Mouse (Mus musculus) right cerebral cortex, postnatal 25 days (tissue): Measurements from ENCODE around the gene Alg5.
"Not testable (repeated sequence)": the region's sequence is repeated elsewhere in the genome, so short reads cannot be mapped to it uniquely, and the experiment has no call there.

Experiments
- DNase-seq: peaks from one replicate; pipeline ENCODE4 v3.0.0; 2022

Gene Alg5

DNA sequence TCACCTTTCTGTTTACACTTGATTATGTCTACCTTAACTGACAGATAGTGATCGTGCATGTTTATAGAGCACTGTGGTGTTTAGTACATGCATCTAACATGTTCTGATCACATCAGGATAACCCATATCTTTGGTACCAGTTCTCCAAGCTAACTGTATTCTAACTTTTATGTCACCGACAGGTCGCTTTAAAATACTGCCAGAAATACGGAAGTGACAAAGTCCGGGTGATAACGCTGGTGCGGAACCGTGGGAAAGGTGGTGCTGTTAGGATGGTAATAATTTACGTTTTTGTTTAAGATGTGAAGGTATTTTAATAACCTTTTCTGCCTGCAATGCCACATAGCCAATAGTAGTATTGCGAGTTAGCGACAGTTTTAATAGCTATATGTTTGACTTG, 6.6 kb downstream of the Alg5 start:
- DNase-seq: no peak

DNA sequence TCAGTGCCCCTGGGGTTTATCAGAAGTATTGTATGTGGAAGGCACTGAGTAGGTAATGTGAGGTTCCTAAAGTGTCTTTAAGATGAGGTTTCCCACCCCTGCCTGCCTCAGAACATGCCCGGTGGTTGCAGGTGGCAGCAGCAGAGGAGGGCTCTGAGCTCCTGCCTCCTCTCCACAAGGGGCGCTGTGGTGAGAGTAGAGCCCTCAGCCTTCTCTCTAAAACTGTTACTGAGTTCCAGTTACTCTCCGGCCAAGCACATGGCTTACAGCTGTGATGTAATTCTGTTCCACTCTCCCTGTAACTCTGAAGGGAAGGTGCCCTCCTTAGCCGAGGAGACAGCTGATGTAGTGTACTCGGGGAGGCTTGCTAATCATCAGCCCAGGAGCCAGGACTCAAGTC, 10.5 kb downstream of the Alg5 start:
- no peak for DNase-seq

DNA sequence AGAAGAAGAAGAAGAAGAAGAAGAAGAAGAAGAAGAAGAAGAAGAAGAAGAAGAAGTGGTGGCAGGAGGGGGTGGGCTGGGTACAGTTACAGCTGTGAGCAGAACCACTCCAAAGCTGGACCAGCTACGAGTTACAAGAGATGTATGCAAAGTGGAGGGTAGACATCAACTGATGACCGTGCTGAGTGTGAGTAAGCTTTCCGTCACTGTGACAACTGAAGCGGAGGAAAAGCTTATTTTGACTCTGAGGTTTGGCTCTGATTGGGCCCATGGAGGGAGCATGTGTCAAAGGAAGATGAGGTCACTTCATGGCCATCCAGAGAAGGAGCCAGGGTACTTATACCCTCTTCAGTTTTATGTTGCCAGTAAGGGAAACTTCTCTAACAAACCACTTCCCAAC, 18.1 kb downstream of the Alg5 start:
- no peak for DNase-seq

DNA sequence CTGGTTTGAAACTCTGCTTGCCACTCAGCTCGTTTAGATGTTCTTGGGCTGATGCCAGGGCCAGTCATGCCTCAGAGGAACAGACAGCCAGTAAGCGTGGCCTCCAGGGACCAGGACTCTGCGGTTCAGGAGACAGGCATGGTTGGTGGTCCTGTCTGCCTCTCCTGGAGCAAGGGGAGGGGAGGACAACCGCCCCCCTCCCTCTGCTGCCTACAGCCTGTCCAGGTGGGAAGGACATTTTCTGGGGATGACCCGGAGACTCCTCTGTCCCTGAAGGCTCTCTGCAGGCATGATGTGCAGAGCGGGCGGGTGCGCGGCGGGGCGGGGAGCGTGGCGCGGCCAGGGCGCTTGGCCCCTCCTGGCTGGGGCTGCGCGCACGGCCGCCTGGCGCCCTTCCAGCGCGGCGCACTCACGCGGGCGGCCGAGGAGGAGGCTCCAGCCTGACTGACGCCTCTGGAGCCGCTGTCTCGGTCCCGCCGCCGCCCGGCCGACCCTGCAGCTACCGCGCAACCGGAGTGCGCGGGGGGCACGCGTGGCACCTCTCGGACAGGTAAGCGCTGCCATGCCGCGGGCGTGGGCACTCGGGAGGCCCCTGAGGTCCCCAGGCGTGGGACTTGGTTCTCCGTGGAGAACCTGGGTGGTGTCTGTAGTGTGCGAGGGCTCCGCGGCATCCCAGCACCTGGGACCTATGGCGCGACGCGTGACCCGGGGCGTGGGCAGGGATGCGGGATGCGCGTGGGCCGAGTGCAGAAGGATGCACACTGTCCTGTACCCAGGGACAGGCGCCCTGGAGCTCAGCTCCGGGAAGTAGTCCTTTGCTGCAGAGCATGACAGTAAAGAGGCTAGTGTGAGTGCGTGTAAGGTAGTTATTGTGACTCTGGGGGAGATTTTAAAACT, 20.1 kb downstream of the Alg5 start, which contains the start of gene Smad9:
Gene Smad9 (plus strand): TSS at position 438 of the 897 bp plus-strand sequence.
- DNase-seq: peak; percentile 63

DNA sequence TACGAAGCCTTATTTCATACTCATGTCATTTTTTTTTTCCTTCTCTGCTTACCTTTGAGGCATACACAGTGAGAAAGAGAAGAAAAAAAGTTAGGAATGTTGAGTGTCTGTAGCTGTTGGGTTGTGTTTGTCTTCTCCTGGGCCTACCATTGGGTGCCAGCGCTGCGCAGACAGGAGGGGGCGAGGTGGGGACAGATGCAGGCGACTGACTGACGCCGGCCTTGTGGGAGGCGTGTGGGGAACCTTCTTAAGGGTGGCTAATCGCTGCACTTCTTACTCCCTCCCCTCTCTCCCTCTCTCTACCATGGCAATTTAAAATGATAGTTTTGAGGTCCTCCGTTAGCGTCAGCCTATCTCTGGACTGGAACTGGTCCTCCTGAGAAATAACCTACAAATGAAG, 20.7 kb downstream of the Alg5 start:
- peak; percentile 43 for DNase-seq

DNA sequence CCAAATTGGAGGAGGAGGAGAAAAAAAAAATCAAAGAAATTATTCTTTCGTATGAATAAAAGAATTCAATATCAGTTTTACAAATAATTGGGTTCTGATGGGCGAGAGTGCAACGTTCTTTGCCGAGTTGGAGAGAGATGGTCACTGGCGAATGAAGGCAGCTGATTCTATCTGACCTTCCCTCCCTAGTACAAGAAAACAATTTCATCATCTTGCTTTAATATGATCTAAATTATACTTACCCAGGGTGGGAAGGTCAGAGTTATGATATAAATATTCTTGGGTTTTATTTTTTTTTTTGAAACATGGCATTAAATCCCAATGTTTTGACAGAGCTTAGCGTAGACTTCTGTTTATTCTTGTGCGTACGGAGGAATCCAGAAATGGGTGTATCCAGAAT, 22.1 kb downstream of the Alg5 start:
- DNase-seq: no peak

DNA sequence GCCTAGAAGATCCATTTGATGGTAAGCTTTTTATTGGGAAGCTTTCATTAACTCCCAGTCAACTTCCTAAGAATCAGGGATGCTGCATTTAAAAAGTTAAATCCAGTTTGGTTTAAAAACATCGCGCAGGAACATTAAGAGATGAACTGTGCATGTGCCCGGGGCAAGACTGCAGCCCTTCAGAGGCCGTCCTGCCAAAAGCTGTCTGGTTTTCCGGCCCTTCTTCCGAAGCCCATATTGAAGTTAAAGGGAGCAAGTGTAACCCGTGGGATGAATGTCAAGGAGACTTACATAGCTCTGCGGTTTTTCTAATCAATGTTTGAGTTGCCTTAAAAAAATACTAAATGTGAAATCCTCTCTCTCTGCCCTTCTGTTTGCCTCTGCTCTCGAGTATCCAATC, 23.9 kb downstream of the Alg5 start:
- DNase-seq: no peak

DNA sequence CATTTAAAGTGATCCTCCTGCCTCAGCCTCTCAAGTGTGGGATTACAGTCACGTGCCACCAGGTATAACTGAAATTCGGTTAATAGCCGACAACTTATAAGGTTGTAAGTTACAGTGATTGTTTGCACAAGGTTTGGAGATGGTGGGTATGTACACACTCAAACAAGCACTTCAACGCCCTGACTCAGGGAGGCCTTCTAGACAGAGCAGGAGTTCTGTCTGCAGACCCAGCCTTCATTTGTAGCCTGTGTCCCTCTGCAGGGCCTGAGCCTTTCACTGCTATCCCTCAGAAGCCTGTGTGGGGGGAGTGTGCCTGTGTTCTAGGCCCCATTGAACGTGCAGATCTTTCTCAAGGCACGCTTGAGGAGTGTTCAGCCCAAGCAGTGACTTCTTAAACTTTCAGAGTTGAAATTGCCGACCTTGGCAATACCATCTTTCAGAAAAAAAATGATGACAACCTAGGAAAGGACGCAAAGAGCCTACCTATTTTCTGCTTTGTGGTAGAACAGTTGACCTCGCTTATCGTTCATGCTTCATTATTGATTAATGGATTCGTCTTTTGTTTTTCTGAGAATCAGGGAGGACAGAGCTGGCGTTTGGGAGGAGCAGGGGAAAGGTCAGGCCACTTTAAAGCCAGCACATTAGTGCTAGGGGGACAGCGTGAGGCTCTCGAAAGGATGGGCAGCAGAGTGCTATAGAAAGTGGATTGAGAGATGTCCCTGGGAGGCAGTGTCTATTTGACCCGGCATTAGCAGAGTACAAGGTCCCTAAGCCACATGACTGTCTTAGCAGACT, 25.2 kb downstream of the Alg5 start:
- DNase-seq: no peak

DNA sequence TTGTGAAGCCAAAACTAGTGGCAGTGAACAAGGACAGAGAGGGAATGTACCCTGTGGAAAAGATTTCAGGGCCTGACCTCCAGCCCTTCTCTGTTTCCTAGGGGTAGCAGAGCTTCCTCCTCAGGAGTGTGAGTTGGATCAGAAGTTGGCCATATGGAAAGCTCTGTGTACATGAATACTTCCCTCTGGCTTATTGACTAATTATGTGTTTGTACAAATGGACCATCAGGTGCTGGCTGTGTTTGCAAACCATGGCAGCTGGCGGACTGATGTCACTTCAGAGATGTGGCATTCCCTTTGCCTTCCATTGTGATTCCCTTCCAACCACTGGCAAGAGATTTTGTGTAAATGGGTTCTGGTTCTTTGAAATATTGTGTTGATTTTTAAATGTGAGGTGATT, 25.9 kb downstream of the Alg5 start:
- DNase-seq: no peak

DNA sequence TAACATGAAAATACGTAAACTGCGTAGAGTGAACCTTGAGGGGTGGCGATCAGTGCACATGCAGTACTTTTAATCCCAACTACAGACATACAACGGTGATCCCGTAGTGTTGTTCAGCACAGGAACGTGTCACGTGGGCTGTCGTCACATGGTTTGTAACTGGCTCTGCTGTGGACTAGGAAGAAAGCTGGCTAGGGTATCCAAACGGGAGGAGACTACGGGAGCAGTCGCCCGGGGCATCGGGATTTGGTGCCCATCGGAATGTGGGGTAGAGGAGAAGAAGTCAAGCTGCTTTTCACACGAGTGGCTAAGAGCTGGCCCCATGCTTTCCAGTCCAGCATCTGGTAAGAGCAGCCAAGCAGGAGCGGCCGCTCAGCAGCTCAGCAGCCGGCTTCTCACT, 29.1 kb downstream of the Alg5 start:
- peak; percentile 23 for DNase-seq

DNA sequence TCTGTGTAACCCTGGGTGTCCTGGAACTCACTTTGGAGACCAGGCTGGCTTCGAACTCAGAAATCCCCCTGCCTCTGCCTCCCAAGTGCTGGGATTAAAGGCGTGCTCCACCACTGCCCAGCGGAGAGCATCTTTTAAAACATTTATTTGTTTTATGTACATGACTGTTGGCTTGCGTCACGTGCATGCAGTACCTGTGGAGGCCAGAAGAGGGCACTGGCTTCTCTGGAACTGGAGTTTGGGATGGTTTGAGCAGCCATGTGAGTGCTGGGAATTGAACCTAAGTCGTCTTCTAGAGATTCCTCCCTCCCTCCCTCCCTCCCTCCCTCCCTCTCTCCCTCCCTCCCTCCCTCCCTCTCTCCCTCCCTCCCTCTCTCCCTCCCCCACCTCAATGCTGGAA, 30.2 kb downstream of the Alg5 start:
- DNase-seq: not testable (repeated sequence)

DNA sequence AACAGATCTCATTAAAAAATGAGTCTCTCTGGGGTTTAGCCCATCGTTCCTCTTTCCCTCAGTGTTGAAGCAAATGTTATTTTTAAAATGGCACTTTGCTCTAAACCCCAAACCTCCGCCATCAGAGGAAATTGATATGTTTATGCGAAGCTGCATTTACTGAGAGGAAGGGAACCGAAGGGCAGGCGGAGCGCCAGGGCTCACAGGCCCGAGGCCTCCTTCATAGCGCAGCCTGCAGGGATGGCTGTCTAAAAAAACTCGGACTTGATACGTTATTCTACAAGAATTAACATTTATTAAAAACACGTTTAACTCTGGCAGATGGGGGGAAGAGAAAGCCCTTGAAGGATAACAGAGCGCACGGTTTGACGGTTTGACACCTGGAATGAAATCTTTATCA, 30.7 kb downstream of the Alg5 start:
- no peak for DNase-seq

DNA sequence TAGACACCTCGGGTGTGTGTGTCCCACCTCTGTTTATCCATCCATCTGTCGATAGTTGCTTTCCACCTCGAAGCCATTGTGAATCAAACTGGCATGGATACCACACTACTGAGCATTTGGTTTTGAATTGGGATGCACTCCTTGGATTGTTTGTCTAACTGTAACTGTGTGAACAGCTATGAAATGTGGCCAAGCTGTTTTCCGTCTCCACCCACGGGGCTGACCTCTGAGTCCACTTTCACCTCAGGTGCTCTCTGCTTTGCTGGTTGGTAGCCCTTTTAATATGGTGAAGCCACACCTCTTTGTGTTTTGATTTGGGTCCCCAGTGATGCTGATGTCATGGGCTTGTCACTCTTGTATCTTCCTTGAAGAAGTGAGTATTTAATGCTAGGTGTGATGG, 31.5 kb downstream of the Alg5 start:
- DNase-seq: no peak

DNA sequence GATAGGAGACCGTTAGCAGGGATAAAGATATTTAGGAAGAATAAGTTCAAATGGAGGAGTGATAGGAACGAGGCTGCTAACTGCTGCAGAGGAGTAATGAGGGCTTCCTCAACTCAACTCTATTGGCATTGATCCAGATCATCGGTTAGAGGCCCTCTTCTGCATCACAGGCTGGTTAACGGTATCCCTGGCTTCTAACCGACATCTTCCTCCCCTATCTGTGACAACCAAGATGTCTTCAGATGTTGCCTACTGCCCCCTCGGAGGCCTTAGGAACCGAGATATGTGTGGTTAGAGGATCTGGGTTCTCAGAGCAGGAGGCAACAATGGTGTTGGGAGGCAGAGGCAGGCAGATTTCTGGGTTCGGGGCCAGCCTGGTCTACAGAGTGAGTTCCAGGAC, 33.3 kb downstream of the Alg5 start:
- DNase-seq: no peak

DNA sequence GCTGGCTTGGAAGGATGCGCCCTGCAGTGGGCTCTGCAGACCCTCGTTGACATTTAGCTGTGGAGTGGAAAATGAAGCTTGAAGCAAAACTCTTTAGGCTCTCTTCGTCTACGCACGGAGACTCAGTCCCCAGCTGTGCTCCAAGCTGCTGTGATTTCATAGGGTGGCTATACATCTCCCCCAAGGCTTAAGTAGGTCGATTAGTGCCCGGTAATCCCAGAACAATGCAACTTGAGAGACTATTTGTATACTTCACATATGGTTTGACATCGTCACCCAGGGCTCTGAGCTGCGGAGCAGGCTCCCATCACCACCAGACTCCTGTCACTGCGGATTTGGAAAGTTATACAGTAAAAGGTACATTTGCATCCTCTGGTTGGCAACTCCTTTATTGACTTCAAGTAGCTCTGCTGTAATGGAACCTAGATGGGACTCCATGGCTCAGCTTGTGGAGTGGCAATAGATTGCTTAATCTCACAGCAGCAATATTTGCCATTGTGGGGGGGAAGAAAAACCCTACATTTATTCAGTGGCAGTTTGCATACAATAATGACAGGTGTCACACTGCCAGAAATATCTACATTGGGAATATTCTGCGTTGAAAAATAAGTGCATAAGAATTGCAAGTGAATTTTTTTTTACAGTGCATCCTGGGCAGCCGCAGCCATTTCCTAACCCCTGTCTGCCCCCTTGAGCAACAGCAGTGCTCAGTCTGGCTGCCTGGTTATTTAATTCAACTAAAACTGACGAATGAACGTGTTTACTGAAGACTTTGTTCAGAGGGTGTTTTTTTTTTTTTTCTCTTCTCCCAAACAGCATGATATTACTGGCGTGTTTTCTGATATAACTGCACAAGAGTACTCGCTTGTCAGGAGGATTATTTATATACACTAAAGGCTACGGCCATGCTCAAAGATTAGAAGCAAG, 34.3 kb downstream of the Alg5 start:
- DNase-seq: no peak

DNA sequence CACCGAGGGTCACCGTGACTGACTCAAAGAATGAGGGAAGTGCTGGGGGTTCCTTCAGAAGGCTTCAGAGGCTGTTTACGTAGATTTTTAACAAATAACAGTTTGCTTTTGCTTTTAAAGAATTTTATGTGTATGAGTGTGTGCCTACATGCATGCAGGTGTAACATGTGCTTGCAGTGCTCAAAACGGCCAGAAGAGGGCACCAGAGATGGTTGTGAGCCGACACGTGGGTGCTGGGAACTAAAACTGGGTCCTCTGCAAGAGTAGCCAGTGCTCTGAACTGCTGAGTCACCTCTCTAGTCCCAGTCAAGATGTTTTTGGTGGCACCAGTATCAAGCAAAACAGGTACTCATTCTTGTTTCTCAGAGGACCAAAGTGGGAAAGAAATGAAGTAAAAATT, 38.3 kb downstream of the Alg5 start:
- DNase-seq: no peak

DNA sequence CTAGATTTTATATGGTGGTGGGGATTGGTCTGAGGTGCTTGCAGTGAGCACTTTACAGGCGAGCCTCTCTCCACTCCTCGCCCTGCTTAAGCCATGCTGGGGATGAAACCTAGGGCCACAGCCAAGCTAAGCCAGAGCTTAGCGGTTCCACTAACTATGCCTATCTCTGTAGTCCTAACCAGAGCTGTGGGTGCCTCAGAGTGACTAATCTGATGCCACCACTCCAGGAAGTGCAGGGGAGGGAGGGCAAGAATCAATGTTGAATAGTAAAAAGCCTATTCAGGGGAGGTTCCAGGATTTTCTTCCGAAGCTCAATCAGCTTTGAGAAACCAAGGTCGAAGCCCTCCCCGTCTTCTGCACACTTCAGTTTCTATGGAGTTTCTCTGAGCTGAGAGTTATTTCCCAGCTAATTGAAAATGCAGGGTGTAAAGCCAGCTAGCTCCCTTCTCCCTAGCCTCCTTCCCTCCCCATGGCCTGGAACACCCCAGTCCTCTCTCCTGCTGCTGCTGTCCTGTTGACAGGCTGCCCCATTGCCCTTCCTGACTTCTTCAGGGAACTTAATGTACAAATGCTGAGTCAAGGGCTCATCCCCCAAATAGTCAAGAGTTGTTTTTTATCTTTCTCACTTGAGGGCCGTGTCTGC, 40.8 kb downstream of the Alg5 start:
- DNase-seq: no peak

DNA sequence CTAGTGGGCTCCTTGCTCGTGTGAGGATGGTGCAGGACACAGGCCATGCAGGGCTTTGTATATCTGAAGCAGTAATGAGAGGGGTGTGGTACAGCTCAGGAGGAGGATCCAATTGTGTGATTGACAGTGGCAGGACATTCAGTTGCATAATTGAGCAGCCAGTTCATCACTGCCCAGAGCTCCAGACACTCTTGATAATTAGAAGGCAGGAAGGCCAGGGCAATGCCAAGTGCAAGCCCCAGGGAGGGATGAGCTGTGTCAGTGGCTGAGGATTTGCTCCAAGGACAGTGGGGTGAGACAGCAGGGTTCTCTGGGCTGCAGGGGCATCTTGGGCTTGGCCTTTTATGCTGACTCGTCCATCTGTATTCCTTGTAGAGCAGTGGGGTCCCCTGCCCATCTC, 55.3 kb downstream of the Alg5 start:
- no peak for DNase-seq

DNA sequence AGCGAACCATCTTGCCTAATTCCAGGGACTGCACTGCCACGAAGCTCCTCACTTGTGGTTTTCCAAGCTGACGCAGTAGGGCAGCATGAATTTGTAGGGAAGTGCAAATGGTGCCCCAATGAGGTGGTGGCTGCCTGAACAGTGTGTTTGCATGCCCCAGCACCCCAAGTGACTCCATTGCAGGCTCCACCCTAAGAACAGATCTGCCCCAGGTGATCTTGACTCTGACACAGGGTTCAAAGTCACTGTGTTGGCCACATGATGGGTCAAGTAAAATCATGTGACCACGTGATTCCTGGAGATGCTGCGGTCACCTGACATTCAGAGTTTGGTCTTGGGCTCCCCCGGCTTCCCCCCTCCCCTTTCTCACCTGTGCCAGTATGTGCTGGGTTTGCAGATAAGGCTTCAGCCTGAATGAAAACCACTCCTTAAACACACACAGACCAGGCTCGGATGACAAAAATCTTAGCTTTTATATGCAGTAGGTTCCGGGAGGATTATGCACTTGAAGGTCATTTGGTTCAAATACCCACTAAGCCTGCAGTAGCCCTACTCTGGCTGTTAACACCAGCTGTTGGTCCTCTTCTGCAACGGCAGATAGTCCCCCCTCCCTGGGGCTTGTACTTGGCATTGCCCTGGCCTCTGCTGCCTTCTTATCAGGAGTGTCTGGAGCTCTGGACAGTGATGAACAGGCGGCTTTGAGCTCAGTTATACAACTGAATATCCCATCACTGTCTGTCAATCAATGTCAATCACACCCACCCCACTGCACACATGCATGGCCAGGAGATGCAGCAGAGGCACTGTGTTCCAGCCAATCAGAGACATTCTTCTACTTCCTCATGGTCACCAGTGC, 56.7 kb downstream of the Alg5 start:
- no peak for DNase-seq

DNA sequence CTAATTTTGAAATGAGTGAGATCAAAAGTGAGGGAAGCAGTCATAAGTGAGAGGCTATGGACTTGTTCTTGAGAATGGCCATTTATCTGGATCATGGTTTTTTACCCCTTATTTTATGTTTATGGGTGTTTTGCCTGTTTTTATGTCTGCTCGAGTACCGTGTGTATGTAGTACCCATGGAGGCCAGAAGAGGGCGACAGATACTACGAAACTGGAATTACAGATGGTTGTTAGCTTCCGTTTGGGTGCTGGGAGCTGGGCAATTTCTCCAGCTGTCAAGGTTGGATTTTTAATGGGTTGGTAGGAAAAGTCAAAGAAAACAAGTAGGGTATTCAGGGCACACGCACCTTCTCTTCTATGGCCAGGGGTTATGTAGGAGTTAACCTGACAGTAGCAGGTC, 58.4 kb downstream of the Alg5 start:
- no peak for DNase-seq

DNA sequence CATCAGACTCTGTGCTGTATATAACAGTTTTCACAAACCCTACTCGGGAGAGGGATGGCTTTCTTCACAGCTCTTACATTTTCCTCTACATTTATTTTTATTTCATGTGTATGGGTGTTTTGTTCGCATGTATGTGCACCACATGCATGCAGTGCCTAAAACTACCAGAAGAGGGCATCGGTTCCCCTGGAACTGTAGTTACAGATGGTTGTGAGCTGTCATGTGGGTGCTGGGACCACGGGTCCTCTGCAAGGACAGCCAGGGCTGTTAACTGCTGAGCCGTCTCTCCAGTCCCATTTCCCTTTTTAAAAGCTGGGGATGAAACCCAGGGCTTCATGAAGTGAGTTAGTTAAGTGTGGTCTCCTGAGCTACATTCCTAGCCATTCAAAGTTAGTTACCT, 60.0 kb downstream of the Alg5 start:
- no peak for DNase-seq

DNA sequence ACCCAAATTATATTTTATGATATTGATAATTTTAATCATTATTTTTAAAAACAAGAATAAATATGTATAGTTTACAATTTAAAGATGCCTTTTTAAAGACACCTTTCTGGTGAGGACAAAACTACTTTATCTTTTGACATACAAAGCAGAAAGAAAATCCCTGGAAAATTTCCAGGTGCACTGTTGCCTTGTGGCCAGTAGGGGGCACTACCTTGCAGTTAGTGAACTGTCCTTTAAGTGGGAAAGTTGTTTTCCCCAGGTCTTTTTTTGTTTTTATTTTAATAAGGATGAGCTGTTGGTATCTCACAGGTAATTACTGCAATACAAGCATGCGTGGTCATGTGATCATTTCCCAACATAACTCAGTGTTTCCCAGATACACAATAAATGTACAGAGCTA, 60.5 kb downstream of the Alg5 start:
- DNase-seq: no peak
